Mouse (Mus musculus) mesoderm, embryonic 11.5 days (tissue): ENCODE data around the gene Pdf.
"Not testable (repeated sequence)": the region's sequence is repeated elsewhere in the genome, so short reads cannot be mapped to it uniquely, and the experiment has no call there.

Experiments
- DNase-seq: peaks from one replicate; pipeline ENCODE4 v3.0.0-alpha.2; 2012; ENCODE audit warnings: low read depth, low spot score

The Pdf gene

GRCm38 (mm10) chr8:107036626-107037025, 11.8 kb downstream of the Pdf start:
- no peak for DNase-seq

GRCm38 (mm10) chr8:107035641-107036040, 12.8 kb downstream of the Pdf start:
- no peak for DNase-seq

GRCm38 (mm10) chr8:107033609-107034008, 14.8 kb downstream of the Pdf start:
- DNase-seq = not testable (repeated sequence)

- peak; percentile 15 for DNase-seq
These were observed 16.8 kb downstream of the Pdf start for GRCm38 (mm10) chr8:107031577-107032090.

- peak; percentile 95 for DNase-seq
These were observed 17.5 kb downstream of the Pdf start, which contains the start of gene Vps4a for GRCm38 (mm10) chr8:107030650-107031576. Gene Vps4a, plus strand, starts transcription at chr8:107031222.

- no peak for DNase-seq
These were observed 18.4 kb downstream of the Pdf start for GRCm38 (mm10) chr8:107030058-107030457.

GRCm38 (mm10) chr8:107029310-107029709, 19.1 kb downstream of the Pdf start:
- no peak for DNase-seq

- DNase-seq = no peak
These were observed 24.9 kb downstream of the Pdf start for GRCm38 (mm10) chr8:107023479-107023878.

- DNase-seq = no peak
These were observed 33.5 kb downstream of the Pdf start for GRCm38 (mm10) chr8:107014915-107015314.

GRCm38 (mm10) chr8:107012666-107013065, 35.7 kb downstream of the Pdf start:
- no peak for DNase-seq

- DNase-seq = no peak
These were observed 40.6 kb downstream of the Pdf start for GRCm38 (mm10) chr8:107007795-107008194.

GRCm38 (mm10) chr8:107002532-107002931, 45.9 kb downstream of the Pdf start:
- DNase-seq = peak; percentile 86

- DNase-seq = no peak
These were observed 49.3 kb downstream of the Pdf start for GRCm38 (mm10) chr8:106999068-106999467.

GRCm38 (mm10) chr8:106997416-106997815, 51.0 kb downstream of the Pdf start:
- no peak for DNase-seq

- DNase-seq = not testable (repeated sequence)
These were observed 52.1 kb downstream of the Pdf start for GRCm38 (mm10) chr8:106996339-106996738.
